Mouse (Mus musculus) liver, adult 2 months (tissue): ENCODE data around the gene Tmem106b. TPM values are rescaled to one million over a fixed set of nuclear protein-coding genes. Genes with fewer than 3 reads are reported as not detected.

Experiments used
- DNase-seq: peaks from one replicate; pipeline ENCODE4 v3.0.0-alpha.2; 2011; ENCODE audit warnings: low read depth, low spot score; ENCODE audit errors: extremely low read depth
- H3K27ac ChIP-seq: fragments of 200-500 bp; replicated peaks from 2 replicates; pipeline ENCODE4 v1.5.1; 2012; ENCODE audit warnings: low read depth, mild to moderate bottlenecking, control low read depth, inconsistent platforms, low read length; ENCODE audit not compliant: insufficient read depth
- H3K27me3 ChIP-seq: fragments of 200-500 bp; 2 replicates; pipeline ENCODE4 v1.6.1; 2012; ENCODE audit warnings: mild to moderate bottlenecking, moderate library complexity, low read length, inconsistent platforms; ENCODE audit not compliant: control insufficient read depth, insufficient read depth
- H3K36me3 ChIP-seq: fragments of 200-500 bp; 2 replicates; pipeline ENCODE4 v1.6.1; 2012; ENCODE audit warnings: low read length, inconsistent platforms; ENCODE audit not compliant: control insufficient read depth, insufficient read depth
- H3K4me1 ChIP-seq: fragments of 200-500 bp; 2 replicates; pipeline ENCODE4 v1.6.1; 2011; ENCODE audit warnings: low read length; ENCODE audit not compliant: control insufficient read depth, insufficient read depth
- H3K4me3 ChIP-seq: fragments of 200-500 bp; 2 replicates; pipeline ENCODE4 v1.5.1; 2011; ENCODE audit warnings: low read depth, mild to moderate bottlenecking, control low read depth, low read length, moderate library complexity; ENCODE audit not compliant: insufficient read depth
- H3K79me2 ChIP-seq: fragments of 200-500 bp; 2 replicates; pipeline ENCODE4 v1.6.1; 2012; ENCODE audit warnings: inconsistent platforms, mild to moderate bottlenecking, low read length, moderate library complexity; ENCODE audit not compliant: control insufficient read depth, insufficient read depth
- H3K9ac ChIP-seq: fragments of 200-500 bp; 2 replicates; pipeline ENCODE4 v1.6.1; 2012; ENCODE audit warnings: low read depth, mild to moderate bottlenecking, control low read depth, inconsistent platforms, low read length
- CTCF ChIP-seq: fragments of 200-500 bp; IDR thresholded peaks from 2 replicates; pipeline ENCODE4 v1.5.1; 2011; ENCODE audit warnings: low read depth, low read length, control low read depth
- POLR2A ChIP-seq: fragments of 200-500 bp; IDR thresholded peaks from 2 replicates; pipeline ENCODE4 v1.6.1; 2011; ENCODE audit warnings: low read length, control low read depth; ENCODE audit not compliant: insufficient read depth; ENCODE audit errors: extremely low read depth
- WGBS: fragments of 180-500 bp; shearing (Covaris S2); methylation state at CpG from one replicate; pipeline ENCODE4 v1.1.7; 2018; 5-methylcytosine and 5-hydroxymethylcytosine counted together
- polyA plus RNA-seq: library from polyadenylated mRNA; depleted of rRNA; stranded (reverse); fragments of >200 nt; gene quantifications from 2 replicates; pipeline ENCODE4 v1.2.3, GENCODE M21; 2012; rRNA removed
- total RNA-seq: library from RNA; depleted of rRNA; stranded (reverse); fragments of >200 nt; gene quantifications from 2 replicates; pipeline ENCODE4 v1.2.3, GENCODE M21; 2014; rRNA removed

Gene Tmem106b
- total and polyA plus RNA-seq, 2 experiments = 35.5 to 129 TPM

GRCm38 (mm10) chr6:13073876-13074275, 4.3 kb downstream of the Tmem106b start:
- H3K36me3 ChIP-seq = peaks cover 58% of the 10 kb centered on the region
- no peak overlapping the region for H3K9ac ChIP-seq
- no peak overlapping the region for H3K4me3 ChIP-seq
- H3K79me2 ChIP-seq = no peaks in the 10 kb centered on the region; the same call in 1 of the 2 replicates
- TF ChIP-seq POLR2A (no peak), CTCF (no peak)
- WGBS = 74% methylated on average over 2 of the region's 2 CpGs
- peaks cover 3% of the 10 kb centered on the region; the same call in 1 of the 2 replicates for H3K4me1 ChIP-seq
- no peak for DNase-seq
- H3K27me3 ChIP-seq = no peaks in the 10 kb centered on the region
- H3K27ac ChIP-seq = no peak overlapping the region

DNA sequence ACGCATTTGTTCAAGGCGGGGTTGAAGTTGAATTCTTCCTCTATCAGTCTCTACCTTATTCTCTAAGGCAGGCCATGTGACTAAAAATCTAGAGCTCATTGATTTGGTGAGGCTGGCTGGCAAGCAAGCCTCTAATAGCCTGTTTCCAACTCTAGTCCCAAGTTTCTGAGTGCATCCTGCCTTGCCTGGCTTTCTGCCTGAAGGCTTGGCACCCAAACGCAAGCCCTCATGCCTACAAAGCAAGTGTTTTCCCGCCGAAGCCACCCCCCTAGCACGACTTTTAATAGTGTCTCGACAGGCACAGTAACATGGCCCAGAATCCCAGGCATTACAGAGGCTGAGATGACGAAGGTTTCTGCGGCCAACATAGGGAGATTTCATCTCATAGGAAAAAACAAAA, 13.3 kb downstream of the Tmem106b start:
- WGBS = 85% methylated on average over 9 of the region's 9 CpGs
- Histone ChIP-seq H3K4me1 (no peaks in the 10 kb centered on the region; the same call in 1 of the 2 replicates), H3K9ac (no peak overlapping the region), H3K79me2 (no peaks in the 10 kb centered on the region; the same call in 1 of the 2 replicates), H3K4me3 (no peak overlapping the region), H3K27ac (no peak overlapping the region), H3K36me3 (peaks cover 67% of the 10 kb centered on the region), H3K27me3 (no peaks in the 10 kb centered on the region)
- no peak for DNase-seq
- no peak for TF ChIP-seq CTCF
- TF ChIP-seq POLR2A = no peak

- no peak for TF ChIP-seq POLR2A
- no peak for TF ChIP-seq CTCF
- no peaks in the 10 kb centered on the region for H3K27me3 ChIP-seq
- no peaks in the 10 kb centered on the region for H3K36me3 ChIP-seq
- DNase-seq = no peak
- WGBS = 85% methylated on average over 2 of the region's 2 CpGs
- no peaks in the 10 kb centered on the region for H3K79me2 ChIP-seq
- H3K27ac ChIP-seq = no peak overlapping the region
- no peaks in the 10 kb centered on the region for H3K4me1 ChIP-seq
- H3K9ac ChIP-seq = no peak overlapping the region
- H3K4me3 ChIP-seq = no peak overlapping the region
Measured at GRCm38 (mm10) chr6:13096656-13097435, 27.3 kb downstream of the Tmem106b start.

DNA sequence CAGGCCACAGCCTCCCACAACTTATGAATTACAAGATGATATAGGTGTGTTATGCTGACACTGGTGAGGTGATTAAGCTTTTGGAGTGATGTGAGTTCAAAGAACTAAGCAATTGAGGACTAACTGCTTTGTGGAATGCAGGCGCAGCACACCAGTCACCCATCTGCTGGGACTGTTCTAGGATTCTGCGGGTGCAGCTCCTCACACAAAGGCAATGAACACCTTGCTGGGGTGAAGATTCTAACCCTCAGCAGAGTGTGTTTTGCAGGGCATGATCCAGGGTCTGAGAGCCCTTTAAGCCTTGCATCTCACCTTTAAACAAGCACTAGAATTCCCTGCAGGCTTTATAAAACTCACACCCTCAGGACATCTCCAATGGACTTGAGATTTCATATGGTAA, 30.6 kb downstream of the Tmem106b start:
- Histone ChIP-seq H3K27ac (no peak overlapping the region), H3K9ac (no peak overlapping the region), H3K27me3 (no peaks in the 10 kb centered on the region), H3K4me1 (no peaks in the 10 kb centered on the region), H3K4me3 (no peak overlapping the region), H3K36me3 (no peaks in the 10 kb centered on the region), H3K79me2 (no peaks in the 10 kb centered on the region)
- 92% methylated on average over 2 of the region's 2 CpGs for WGBS
- DNase-seq = no peak
- TF ChIP-seq POLR2A (no peak), CTCF (no peak)

DNA sequence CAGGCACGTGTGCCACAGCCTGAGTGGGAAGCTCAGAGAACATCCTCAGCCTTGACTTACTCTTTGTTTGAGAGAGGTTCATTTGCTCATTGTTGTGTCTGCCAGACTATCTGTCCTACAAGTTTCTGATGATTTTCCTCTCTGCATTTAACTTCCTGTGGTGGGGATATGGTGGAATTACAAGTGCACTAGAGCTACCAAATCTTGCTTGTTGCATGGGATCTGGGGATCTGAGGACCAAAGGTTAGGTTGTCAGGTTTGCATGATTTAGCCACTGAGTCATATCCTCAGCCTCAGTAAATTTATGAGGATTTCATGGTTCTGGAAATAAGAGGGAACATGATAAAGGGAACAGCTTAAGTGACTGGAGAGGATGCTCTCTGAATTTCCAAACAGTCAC, 39.1 kb downstream of the Tmem106b start:
- WGBS = 51% methylated on average over 1 of the region's 1 CpGs
- Histone ChIP-seq H3K4me3 (no peak overlapping the region), H3K79me2 (no peaks in the 10 kb centered on the region), H3K9ac (no peak overlapping the region), H3K4me1 (no peaks in the 10 kb centered on the region), H3K36me3 (no peaks in the 10 kb centered on the region), H3K27ac (no peak overlapping the region), H3K27me3 (no peaks in the 10 kb centered on the region)
- TF ChIP-seq POLR2A = no peak
- TF ChIP-seq CTCF = no peak
- no peak for DNase-seq

GRCm38 (mm10) chr6:13137255-13137654, 67.7 kb downstream of the Tmem106b start:
- Histone ChIP-seq H3K4me3 (no peak overlapping the region), H3K27ac (no peak overlapping the region), H3K79me2 (no peaks in the 10 kb centered on the region), H3K36me3 (no peaks in the 10 kb centered on the region), H3K27me3 (no peaks in the 10 kb centered on the region), H3K9ac (no peak overlapping the region), H3K4me1 (no peaks in the 10 kb centered on the region)
- 95% methylated on average over 1 of the region's 1 CpGs for WGBS
- DNase-seq = no peak
- no peak for TF ChIP-seq CTCF
- TF ChIP-seq POLR2A = no peak

Other genes with a start within 250 kb of the Tmem106b start
- gene Vwde, start 155.2 kb downstream of the Tmem106b start, total RNA-seq = not detected in 2 replicates
- not detected in 2 replicates for gene Vwde, start 155.2 kb downstream of the Tmem106b start, polyA plus RNA-seq